Mouse (Mus musculus) CH12.LX (cell line): Measurements from ENCODE around the gene Vav2.
A peak's percentile ranks its signal among the peaks of the same experiment; 100 is the strongest.

Experiments used
- BHLHE40 ChIP-seq: IDR thresholded peaks from 2 replicates; pipeline ENCODE4 v1.6.1; 2011; ENCODE audit warnings: mild to moderate bottlenecking, low read depth, low read length, improper control_type of control experiment
- CHD2 ChIP-seq: IDR thresholded peaks from 2 replicates; pipeline ENCODE4 v1.6.1; 2011; ENCODE audit warnings: low read length, improper control_type of control experiment
- CTCF ChIP-seq, 2 experiments: IDR thresholded peaks in 1 of 2; conservative IDR thresholded peaks in 1 of 2; 2 replicates each; pipeline ENCODE4 v1.5.1; 2011 to 2012; ENCODE audit warnings: low read depth in 2 of 2, low read length in 2 of 2, improper control_type of control experiment in 1 of 2, inconsistent platforms in 1 of 2, mild to moderate bottlenecking in 1 of 2, moderate library complexity in 1 of 2
- EP300 ChIP-seq: IDR thresholded peaks from 2 replicates; pipeline ENCODE4 v1.6.1; 2011; ENCODE audit warnings: low read length, improper control_type of control experiment
- HCFC1 ChIP-seq: IDR thresholded peaks from 2 replicates; pipeline ENCODE4 v1.6.1; 2012; ENCODE audit warnings: low read depth, mild to moderate bottlenecking, inconsistent platforms, low read length, improper control_type of control experiment
- MAX ChIP-seq: IDR thresholded peaks from 2 replicates; pipeline ENCODE4 v1.6.1; 2011; ENCODE audit warnings: low read length, improper control_type of control experiment
- NRF1 ChIP-seq: IDR thresholded peaks from 2 replicates; pipeline ENCODE4 v1.6.1; 2014; ENCODE audit warnings: low read depth, mild to moderate bottlenecking, inconsistent platforms, low read length, improper control_type of control experiment, moderate library complexity
- POLR2AphosphoS2 ChIP-seq: IDR thresholded peaks from 2 replicates; pipeline ENCODE4 v1.6.1; 2011; ENCODE audit warnings: low read depth, low read length, improper control_type of control experiment
- RAD21 ChIP-seq: IDR thresholded peaks from 2 replicates; pipeline ENCODE4 v1.6.1; 2011; ENCODE audit warnings: low read depth, mild to moderate bottlenecking, low read length, improper control_type of control experiment, moderate library complexity
- RCOR1 ChIP-seq: conservative IDR thresholded peaks from 2 replicates; pipeline ENCODE4 v1.6.1; 2012; ENCODE audit warnings: low read depth, mild to moderate bottlenecking, inconsistent platforms, low read length, improper control_type of control experiment
- TBP ChIP-seq: conservative IDR thresholded peaks from 2 replicates; pipeline ENCODE4 v1.6.1; 2011; ENCODE audit warnings: low read depth, low read length, improper control_type of control experiment
- ZNF384 ChIP-seq: IDR thresholded peaks from 2 replicates; pipeline ENCODE4 v1.6.1; 2012; ENCODE audit warnings: low read depth, low read length, improper control_type of control experiment, inconsistent platforms

DNA sequence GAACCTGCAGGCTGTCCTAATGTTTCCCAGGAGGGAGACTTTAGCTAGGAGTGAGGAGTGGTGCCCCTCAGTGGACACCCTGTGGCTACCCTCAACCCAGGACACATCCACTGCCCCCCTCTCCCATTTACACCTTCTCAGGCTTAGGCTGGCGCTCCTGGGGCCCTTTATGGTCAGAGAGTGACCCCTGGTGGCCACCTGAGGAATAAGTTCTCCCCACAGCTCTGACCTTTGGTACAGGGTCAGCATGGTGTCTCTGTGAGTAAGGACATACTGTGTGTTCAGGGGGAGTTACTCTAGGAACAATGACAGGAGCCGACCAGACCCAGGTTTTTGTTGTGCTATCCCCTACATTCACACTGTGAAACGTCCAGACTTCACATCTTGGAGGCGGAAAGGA is 189.5 kb downstream of the Vav2 start:
- no peak for TF ChIP-seq ZNF384
- no peak for TF ChIP-seq NRF1
- peak; percentile 81 to 95 for TF ChIP-seq CTCF (conservative IDR thresholded peaks at IDR 0.05 in 1 of 2, IDR thresholded peaks at IDR 0.05 in 1 of 2; ENCODE audit: low read depth in 2 of 2, low read length in 2 of 2)
- peak; percentile 96 for TF ChIP-seq RAD21
- no peak for TF ChIP-seq HCFC1
- no peak for TF ChIP-seq CHD2
- TF ChIP-seq MAX, result no peak
- no peak for TF ChIP-seq RCOR1
- no peak for TF ChIP-seq TBP
- no peak for TF ChIP-seq EP300
- no peak for TF ChIP-seq POLR2AphosphoS2
- no peak for TF ChIP-seq BHLHE40
